Mouse (Mus musculus): ENCODE data around the gene Pygo2.

Gene Pygo2

DNA sequence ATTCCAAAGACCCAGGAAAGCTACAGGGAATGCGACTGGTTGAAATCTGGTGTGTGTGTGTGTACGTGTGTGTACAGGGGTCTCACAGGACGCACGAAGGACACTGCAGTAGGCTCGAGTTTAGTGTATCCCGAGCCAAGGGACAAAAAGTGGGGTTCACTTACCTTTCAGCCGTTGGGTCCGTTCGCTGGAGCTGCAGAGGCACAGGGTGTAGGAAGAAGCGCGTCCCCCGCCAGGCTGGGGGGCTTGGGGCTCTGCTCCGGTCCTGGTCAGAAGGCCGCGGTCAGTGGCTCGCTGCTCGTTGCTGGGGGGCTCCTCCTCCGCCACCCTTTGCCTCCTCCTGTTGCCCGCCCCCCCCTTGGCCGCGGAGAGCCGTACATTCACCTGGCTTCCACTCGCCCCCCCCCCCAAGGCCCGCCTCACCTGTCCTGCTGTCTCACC is 37.1 kb upstream of the Pygo2 start:
- DNase-seq (ENCODE audit: low spot score in 2 of 2): peak; percentile 27 to 36

DNA sequence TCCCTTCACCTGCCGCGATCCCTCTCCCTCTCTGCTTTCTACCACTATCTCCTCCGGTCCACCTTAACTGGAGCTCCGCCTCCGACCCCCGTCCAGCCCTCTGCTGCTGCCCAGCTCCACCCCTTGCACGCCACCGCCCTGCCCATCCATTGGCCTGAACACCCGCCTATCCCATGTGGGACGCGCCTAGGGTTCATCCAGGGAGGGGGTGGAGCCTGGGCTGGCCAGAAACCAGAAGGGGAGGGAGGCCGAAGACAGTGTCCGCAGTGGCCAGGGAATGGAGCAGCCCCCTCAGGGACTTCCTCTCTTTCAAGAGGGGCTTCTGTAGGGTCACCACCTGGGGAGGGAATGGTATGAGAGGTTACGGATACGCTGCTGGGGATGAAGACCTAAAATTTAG is 36.4 kb upstream of the Pygo2 start:
- peak; percentile 98 for DNase-seq (ENCODE audit: low spot score in 2 of 2)

DNA sequence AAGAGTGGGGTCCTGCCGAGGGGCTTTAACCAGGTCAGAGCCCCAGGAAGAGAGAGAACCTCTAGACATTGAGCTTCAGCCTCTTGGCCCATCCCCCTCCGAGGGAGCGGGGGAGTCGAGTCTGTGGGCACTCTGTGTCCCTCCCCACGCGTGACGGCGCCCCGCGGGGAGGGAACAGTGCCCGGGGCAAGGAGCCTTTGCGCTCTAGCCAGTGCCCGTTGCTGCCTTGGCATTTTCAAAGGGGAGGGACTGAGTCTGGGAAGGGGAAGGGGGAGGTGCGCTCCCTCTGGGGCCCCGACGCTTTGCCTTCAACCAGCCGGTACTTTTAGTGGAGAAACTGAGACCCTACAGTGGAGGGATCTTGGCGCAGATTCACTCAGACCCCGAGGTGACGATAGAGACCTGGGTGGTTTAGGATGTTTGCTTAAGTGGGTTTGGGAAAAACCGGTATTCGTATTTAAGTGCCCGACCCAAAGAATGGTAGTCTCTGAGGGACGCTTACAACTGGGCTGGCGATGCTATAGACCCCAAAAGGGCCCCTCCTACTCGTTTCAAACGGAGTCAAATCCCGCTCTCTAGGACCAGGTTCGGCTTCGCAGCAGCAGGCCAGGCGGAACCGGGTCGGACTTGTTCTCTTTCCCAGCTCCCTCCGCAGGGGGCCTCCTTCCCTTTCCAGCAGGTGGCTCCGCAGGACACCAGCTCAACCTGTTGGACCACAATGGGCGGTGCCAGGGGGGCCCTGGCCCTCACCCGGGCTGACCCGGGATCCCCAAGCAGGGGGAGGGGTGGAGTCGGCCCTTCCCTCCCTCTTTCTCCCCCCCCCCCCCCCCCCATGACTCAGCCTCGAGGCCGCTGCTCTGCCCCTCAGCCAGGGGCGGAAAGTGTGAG is 35.8 kb upstream of the Pygo2 start, which contains the start of gene Zbtb7b:
Gene Zbtb7b (minus strand): TSS at position 771 of the 888 bp plus-strand sequence.
- peak; percentile 59 to 66 for DNase-seq (ENCODE audit: low spot score in 2 of 2)

DNA sequence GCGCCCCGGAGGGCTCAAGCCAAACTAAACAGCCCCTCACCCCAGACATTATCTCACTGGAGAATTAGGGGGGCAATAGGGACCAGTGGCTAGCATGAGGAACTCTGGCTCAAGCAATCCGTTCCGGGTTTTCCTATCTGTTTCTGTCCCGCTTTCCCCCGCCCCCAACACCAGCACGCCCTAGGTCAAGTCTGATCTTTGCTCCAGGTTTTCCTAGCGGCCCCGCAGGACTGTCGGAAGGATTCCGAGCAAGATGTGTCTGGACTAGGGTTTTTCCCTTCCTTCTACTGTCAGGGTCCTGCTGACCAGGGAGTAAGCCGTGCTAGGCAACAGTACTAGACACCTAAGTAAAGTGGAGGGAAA is 35.1 kb upstream of the Pygo2 start:
- DNase-seq (ENCODE audit: low spot score in 2 of 2): peak; percentile 46 to 70

DNA sequence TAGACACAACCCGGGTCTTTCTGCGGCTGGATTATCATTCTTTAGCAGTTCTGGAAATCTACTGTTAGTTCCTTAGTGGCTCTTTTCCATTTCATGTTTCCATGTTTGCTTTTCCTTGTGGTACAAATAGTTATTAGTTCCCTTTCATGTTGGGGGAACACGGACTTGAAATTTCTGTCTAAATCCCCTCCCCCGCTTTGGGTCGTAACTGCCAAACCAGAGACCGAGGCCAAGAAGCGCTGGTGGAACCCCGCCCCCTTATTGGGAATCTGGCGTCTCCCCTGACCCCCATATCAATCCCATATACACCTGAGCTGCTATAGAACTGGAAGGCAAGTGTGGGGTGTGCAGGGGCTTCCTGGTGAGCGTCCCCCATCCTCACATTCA is 34.6 kb upstream of the Pygo2 start:
- DNase-seq (ENCODE audit: low spot score in 2 of 2): no peak

DNA sequence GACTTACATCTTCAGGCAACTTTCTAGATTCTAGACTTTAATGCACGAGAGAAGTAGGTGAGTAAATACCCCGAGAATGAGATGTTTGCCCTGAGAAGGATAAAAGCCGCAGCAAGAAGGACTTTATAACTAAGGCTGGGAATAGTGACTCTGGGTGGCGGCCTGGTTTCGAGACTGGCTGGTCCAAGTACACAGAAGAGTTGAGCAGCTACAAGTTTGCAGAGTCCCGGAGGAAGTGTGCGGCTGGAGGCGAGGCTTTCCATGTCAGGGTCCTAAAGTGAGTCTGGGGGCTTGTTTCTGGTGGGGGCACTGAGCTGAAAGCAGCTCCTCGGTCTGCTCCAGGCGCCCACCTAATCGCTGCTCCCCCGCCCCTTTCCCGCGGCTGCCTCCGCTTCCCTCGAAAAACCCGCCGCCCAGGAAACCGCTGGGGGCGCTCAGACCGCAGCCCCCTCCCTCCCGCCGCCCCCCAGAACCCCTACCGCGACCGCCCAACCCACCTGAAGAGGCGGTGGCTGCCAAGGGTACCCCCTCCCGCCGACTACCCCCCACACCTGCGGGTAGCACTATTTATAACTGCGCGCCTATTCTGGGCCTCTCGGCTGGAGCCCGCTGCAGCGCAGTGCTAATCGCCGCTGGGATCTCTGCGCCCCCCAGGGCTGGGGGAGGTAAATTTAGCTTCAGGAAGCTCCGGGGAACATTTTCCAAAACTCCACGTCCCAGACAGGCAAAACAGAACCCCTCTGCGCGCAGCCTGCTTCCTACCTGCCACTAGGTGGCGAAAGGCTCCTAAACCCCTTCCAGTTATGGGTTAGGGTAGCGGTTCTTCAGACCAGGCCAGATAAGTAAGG is 34.0 kb upstream of the Pygo2 start:
- peak; percentile 55 to 58 for DNase-seq (ENCODE audit: low spot score in 2 of 2)

DNA sequence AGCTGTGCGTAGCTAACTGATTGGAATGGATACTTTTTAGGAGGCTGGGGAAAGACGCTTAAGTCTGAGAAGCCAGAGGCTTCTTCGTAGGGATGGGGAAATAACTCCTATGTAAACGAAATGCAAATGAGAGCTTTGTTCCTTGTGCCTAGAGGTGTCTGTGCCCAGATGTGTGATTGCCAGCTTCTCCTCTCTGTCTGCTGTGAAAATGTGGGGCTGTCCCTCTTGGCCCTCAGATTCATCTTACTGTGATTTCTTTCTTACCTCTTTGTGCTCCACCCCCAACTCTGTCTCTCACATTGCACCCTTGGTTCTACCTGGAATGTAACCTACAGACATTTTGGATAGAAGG is 33.4 kb upstream of the Pygo2 start:
- no peak for DNase-seq (ENCODE audit: low spot score in 2 of 2)

DNA sequence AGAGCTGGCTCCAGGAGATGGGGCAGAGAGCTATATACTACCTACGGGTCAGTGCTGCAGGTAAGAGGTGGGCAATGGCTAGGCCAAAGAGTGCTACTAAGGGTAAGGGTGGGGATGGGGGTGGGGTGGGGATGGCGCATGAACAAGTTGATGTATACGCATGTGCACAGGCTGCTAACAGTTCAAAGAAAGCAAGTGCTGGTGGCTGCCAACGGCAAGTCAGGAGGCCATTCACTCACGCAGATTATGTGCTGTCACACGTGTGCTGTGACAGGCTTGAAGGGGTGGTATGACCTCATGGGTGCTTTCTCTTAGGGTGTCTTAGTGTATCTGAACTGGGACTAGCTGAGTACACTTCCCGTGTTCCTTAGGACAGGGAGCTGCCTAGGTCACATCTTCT is 28.7 kb upstream of the Pygo2 start:
- DNase-seq (ENCODE audit: low spot score in 2 of 2): no peak

DNA sequence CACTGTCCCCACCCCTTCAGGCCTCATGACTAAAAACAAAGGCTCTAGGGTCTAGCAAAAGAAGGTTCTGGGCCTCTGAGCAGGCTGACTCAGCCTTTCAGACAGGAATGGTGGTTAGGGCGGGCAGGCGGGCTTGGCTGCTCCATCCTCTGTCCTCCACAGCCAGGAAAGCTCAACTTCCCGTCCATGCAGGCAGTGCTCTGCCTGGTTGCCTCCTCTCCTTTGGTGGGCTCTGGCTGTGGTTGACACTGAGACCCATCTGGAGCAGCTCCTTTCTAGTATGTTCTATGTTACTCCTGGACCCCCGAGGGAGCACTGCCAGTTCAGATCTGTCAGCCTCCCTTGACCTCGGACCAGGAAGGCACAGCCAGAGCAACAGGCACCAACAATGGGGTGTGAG is 27.3 kb upstream of the Pygo2 start, which contains the start of gene Lenep:
Gene Lenep (minus strand): TSS at position 101 of the 400 bp plus-strand sequence.
- DNase-seq (ENCODE audit: low spot score in 2 of 2): no peak

DNA sequence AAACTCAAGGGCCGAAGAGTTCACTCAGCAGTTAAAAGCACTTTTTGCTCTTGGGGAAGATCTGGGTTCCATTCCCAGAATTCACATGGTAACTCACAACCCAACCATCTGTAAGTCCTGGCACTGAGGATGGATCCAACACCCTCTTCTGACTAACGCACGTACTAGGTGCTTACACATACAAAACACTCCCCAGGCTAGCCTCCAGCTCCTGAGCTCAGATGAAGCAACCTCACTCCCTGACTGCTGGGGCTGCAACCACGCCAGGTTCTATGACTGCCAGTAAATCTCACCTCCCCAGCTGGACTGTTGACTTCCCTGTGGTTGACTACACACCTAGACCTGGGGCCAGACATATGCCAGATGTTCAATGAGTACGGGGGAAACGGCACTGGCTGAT is 23.1 kb upstream of the Pygo2 start:
- no peak for DNase-seq (ENCODE audit: low spot score in 2 of 2)

DNA sequence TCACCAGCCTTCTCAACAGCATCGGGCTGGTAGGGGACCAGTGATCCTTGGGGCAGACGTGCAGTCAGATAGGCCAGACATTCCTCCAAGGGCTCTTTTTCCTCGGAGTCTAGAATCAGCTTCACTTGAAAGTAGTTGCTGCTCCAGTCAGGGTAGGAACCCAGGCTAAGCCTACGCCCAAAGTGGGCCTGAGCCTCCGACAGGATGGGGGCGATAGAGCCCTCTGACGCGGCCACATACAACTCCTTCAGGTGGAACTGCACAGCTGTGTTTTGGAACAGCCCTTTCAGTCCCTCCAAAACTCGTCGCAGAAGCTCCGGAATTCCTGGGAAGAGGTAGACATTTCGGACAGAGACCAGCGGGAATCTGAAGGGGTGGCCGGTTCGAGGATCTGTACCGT is 21.6 kb upstream of the Pygo2 start:
- DNase-seq (ENCODE audit: low spot score in 2 of 2): no peak

DNA sequence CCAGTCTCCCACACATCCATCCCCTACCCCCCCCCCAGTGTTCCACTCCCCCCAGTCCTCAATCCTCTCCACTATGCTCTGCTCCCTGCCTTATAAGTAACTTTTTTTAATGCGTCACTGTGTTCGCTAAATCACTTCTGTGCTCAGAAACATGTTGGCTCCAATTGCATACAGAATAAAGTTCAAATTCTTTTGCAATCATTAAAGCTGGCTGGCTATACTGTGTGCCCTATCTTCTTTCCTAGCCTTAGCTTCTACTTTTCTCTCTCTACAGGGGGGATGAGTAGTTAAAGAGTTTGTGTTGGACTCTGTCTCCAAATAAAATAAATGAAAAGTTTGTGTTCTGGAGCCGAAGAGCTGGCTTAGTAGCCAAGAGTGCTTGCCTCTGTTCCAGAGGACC is 20.3 kb upstream of the Pygo2 start:
- DNase-seq (ENCODE audit: low spot score in 2 of 2): no peak

DNA sequence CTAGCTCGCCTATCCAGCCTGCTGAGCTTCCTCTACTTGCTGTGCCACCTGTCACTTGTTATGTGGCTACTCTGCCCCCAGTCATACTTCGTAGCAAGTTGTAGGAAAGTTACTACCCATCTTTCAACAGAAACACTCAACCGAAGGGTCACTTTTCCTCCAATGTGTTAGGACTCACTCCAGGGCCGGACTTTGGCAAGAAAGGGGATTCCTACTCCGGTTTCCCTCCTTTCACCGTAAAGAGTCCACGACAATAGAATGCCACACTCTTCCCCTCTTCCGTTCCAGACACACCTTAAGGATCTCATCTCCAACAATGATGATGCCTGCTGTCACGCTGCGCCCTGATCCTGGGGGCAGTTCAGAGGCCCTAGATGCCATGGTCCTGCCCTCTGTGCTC is 19.1 kb upstream of the Pygo2 start:
- no peak for DNase-seq (ENCODE audit: low spot score in 2 of 2)

DNA sequence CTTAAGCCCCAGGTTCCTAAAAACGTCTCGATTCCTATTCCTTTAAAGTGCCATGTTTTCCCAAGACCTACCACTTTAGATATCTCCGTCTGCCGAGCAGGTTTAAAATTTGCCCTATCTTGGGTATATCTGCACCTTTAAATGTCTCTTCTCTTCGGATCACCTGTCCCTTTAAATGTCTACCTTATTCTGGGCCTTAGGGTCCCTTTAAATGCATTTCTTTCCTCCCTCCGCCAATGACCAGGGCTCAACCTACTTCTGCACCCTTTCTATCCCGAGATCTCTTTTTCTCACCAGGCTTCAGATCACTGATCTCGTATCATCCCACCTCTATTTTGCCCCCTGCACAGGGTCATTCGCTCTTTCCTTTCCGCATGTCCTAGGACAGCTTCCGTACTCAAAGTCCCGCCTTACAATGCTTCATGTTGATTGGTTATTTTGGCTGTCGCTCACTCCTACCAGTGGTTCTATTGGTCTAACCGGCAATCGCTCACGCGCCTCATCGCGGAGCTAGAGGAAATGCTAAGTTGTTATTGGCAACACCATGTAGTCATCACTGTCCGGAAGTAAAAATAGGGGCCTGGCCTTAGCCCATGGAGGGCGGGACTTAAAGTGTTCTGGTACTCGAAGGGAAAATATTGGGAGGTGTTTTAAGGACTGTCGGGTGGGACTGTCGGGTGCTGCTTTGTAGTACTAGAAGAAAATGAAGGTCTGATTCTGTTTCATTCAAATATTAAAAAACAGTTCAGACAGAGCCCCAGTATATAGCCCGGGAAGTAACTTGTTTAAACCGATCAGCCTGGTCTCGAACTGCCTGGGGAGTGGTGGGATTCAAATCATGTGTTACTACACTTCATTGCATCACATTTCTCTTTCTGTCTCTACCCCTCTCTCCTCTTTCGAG is 18.3 kb upstream of the Pygo2 start, which contains the start of gene Flad1:
Gene Flad1 (minus strand): TSS at position 381 of the 904 bp plus-strand sequence.
- peak; percentile 97 to 99 for DNase-seq (ENCODE audit: low spot score in 2 of 2)

DNA sequence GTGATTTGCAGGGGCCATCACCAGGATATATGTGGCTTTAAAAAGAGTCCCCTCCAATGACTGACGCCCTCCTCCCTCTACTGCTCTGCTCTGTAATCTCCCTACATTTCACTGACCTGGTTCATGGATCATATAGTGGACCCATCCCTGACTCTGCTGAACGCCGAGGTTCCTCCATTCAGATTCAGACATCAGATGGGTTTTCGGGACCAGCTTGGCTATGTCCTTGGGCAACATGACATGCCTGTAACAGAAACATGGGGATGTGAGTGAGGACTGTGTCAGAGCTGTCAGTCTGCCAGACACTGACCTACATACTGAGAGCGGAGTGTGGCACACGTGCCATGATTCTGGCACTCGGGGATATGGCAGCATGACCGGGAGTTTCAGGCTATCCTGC is 13.9 kb upstream of the Pygo2 start:
- no peak for DNase-seq (ENCODE audit: low spot score in 2 of 2)

DNA sequence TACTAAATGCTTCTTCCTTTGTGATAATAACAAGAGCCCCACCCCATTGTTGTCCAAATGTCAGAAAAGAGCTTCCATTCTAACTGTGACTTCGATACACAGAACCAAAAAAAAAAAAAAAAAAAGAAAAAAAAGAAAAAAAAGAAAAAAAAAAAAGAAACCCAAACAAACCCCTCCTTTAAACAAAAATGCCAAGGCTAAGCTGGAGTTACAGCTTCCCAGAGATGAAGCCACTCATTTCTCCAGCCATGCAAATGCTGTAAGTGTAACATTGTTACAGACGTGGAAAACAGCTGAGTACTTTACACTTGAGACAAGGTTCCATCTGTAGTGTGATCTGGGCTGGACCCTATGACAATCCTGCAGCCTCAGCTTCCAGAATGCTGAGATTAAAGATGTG is 12.9 kb upstream of the Pygo2 start:
- DNase-seq (ENCODE audit: low spot score in 2 of 2): no peak

DNA sequence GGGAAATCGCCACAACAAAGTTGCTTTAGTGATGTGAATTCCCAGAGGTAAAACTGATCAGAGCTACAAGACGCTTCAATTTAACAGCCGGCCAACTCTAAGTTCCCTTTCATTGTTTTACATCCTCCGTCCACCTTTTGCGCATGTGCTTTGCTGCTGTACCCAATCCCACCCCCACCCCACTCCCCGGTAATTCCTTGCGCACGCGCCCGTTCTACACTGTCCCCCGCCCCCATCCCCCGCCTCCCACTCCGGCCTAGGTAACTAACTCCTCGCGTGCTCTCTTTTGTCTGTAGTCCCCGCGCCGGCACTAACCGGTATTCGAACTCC is 12.2 kb upstream of the Pygo2 start:
- DNase-seq (ENCODE audit: low spot score in 2 of 2): no peak

DNA sequence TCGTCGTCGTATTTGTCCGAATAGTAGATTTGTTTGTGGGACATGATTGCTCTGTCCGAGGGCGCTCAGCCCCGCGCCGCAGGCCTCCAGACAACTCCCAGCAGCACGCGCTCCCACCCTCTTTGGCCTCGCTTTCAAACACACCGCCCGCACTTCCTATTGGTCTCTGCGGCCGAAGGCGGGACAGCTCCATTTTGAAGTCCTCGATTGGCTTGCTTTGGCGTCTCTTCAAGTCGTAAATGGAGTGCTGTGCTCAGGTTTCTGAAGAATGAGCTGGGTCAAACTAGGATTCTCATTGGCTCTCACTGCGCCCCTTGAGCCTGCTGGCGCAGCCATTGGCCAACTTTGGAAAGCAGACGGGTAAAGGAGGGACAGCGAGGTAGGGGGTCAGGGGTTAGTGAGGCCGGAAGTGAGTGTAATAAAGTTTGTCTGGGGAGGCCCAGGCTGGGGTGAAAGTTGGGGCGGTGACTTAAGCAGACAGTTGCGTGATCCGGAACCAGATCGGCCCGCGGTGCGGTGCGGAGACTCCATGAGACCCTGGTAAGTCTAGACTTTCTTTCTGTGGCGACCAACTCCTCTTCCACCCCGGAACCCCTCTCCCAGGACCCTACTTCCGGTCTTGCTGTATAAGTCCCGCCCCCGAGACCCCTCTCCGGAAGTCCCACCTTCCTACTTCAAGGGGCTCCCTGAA is 11.7 kb upstream of the Pygo2 start, which contains the start of the genes Cks1b and Shc1:
Gene Cks1b (minus strand): TSS at position 214 of the 691 bp plus-strand sequence.
Gene Shc1 (plus strand): TSS at position 274 of the 691 bp plus-strand sequence.
- peak; percentile 96 to 97 for DNase-seq (ENCODE audit: low spot score in 2 of 2)

DNA sequence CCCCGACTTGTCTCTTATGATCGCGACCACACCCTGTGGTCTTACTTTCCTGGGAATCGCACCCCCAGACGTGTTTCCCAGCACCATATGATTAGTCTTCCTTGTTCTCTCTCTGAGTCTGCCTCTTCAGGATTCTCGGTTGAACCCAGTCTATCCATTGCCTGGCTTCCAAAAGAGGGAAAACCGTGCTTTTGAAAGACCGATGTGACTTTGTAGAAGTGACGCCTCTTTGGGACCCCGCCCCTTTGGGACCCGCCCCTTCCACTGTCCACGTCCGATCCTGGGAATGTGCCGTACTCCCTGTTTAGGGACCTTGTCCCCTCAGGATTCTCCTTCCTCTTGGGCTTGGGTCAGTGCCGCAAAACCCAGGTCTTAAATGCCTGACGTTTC is 11.2 kb upstream of the Pygo2 start:
- peak; percentile 32 to 57 for DNase-seq (ENCODE audit: low spot score in 2 of 2)

DNA sequence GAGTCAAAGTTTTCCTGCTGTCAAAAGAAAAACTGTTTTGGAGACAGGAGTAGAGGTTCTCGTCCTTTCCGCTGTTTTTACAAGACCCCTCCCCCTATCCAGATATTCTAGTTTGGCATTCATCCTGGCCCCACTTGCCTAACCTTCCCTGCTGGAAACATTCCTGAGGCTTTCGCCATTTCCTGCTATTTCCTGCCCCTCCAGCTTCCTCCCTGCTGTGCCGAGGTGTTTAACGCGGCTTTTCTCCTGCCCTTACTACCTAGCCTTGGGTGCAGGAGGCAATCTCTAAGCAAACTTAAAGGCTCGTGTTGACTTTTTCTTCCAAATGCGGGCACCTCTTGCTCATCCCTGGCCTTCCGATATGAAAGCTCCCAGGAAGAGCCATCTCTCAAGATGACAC is 10.4 kb upstream of the Pygo2 start:
- no peak for DNase-seq (ENCODE audit: low spot score in 2 of 2)

DNA sequence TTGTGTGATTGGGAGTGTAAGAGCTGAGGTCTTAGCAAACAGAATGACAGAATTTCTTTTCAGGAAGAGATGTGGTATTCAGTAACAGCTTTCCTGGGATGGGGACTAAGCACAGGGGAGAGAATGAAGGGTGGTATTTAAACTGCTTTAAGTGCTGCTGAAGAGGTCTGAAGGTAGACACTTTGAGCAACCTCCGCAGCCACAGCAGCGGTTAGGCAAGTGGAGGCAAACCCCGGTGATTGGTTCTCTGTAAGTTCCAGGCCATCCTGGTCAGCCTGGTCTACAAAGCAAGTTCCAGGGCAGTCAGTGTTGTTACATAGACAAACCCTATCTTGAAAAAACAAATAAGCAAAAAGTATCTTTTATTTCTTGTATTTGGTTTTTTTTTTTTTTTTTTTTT is 10.0 kb upstream of the Pygo2 start:
- no peak for DNase-seq (ENCODE audit: low spot score in 2 of 2)

Measured in spleen, postnatal 36 days (tissue).